Mouse (Mus musculus): ENCODE measurements around the gene Ulk1. TPM values are rescaled to one million over a fixed set of nuclear protein-coding genes. Genes with fewer than 3 reads are reported as not detected.

Ulk1 gene
- total RNA-seq, 2 experiments from 2014 or later = 66.3 to 78.1 TPM

- DNase-seq = no peak
These were observed 46.0 kb downstream of the Ulk1 start for GRCm38 (mm10) chr5:110763890-110764289.

GRCm38 (mm10) chr5:110745021-110745420 is 64.9 kb downstream of the Ulk1 start:
- no peak for DNase-seq

GRCm38 (mm10) chr5:110739496-110740275 is 70.2 kb downstream of the Ulk1 start:
- DNase-seq = no peak

- no peak for DNase-seq
These were observed 74.3 kb downstream of the Ulk1 start for GRCm38 (mm10) chr5:110735606-110736005.

Other genes with a start within 250 kb of the Ulk1 start
- 10 to 100 TPM; 13.6 to 14.4 TPM for gene Noc4l, start 156.7 kb downstream of the Ulk1 start, total RNA-seq (2021)
- 10 to 100 TPM in 1 of 2 experiments, 1 to 10 TPM in 1; 9.4 to 10.3 TPM for gene Ddx51, start 156.6 kb downstream of the Ulk1 start, total RNA-seq (2021)
- 10 to 100 TPM; 30.0 to 33.5 TPM for gene Ep400, start 39.4 kb downstream of the Ulk1 start, total RNA-seq (2021)
- gene Pus1, start 29.4 kb downstream of the Ulk1 start, total RNA-seq (2021) = 10 to 100 TPM; 23.2 to 23.8 TPM
- 10 to 100 TPM; 16.4 to 21.0 TPM for gene Hscb, start 29.7 kb upstream of the Ulk1 start, total RNA-seq (2021)
- gene Chek2, start 29.9 kb upstream of the Ulk1 start, total RNA-seq (2021) = 1 to 10 TPM; 2.1 to 2.3 TPM
- gene Ttc28, start 69.7 kb upstream of the Ulk1 start, total RNA-seq (2021) = 10 to 100 TPM; 12.4 to 13.0 TPM